Mouse (Mus musculus): Measurements from ENCODE around the gene Arx.

GRCm38 (mm10) chrX:93300183-93300815 lies 14.1 kb downstream of the Arx start:
- TF ChIP-seq CTCF (IDR thresholded peaks at IDR 0.05; ENCODE audit: extremely low read depth, insufficient read length, insufficient replicate concordance, low read depth, low read length) (no peak), POLR2A (IDR thresholded peaks at IDR 0.05; ENCODE audit: low read depth, low read length) (no peak)
